11 mouse cellular contexts compared by ENCODE assay signal in the genomic region with DNA sequence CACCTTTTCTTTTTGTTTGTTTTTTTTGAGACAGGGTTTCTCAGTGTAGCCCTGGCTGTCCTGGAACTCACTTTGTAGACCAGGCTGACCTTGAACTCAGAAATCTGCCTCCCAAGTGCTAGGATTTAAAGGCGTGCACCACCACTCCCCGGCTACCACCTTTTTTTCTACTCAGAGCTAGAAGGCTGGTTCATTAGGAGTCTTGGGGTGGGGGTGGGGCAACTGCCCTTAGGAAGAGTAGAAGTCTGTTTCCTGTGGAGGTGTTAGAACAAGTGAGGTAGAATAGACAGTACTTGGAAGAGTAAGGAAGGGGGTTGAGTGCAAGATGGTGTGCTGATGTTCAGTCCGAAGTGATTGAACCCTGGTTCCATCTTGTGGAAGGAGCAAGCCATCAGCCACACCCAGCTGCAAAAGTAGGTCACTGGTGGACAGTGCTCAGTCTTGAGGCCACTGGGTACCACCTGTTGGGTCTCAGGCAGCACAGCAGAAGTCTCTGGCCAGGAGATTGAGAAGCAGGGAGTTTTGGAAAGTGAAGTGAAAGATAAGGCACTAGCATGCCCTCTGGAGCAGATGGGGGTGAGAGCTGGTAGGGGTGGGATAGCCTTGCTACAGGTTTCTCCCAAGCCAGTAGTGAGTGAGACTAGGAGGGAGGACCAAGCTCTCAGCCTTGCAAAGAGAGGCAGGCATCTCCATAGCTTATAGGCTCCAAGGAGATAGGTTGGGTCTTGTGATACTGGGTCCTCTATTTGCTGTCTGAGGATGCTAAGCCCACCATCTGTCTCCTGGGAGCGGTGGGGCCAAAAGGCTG. TPM values are rescaled to one million over a fixed set of nuclear protein-coding genes. Genes with fewer than 3 reads are reported as not detected.
DNase-seq lines count a peak whose midpoint lies in the region; ATAC-seq and TF ChIP-seq lines count a peak whose summit lies in the region.
"Had no signal": no experiment of that assay in that cellular context is flagged by ENCODE, and none has a peak within 500 bp of the region (broad histone marks: within the 10 kb centered on the region; RNA-seq: fewer than 3 reads in every experiment).

No protein-coding gene starts in this region.

- peak overlapping the region; percentile 97 for H3K27ac ChIP-seq in kidney, adult 2 months (ENCODE audit: insufficient read depth, low read depth, low read length)
- peak overlapping the region; percentile 76; the same call in 1 of the 2 replicates for H3K27ac ChIP-seq in embryonic facial prominence, embryonic 10.5 days (replicated peaks)
- H3K27ac ChIP-seq in limb, embryonic 15.5 days = peak overlapping the region; percentile 69
- no peak overlapping the region for H3K27ac ChIP-seq in forebrain, embryonic 16.5 days (ENCODE audit: low read length)

- H3K27me3 ChIP-seq in kidney, adult 2 months (replicated peaks; ENCODE audit: control insufficient read depth, insufficient read depth, low read length) = no peaks in the 10 kb centered on the region
- no peaks in the 10 kb centered on the region for H3K27me3 ChIP-seq in embryonic facial prominence, embryonic 10.5 days (replicated peaks; ENCODE audit: low read depth, poor library complexity, severe bottlenecking)
- H3K27me3 ChIP-seq in limb, embryonic 15.5 days = no peaks in the 10 kb centered on the region
- H3K27me3 ChIP-seq in forebrain, embryonic 16.5 days (replicated peaks; ENCODE audit: control insufficient read depth, insufficient read depth, low read length) = no peaks in the 10 kb centered on the region
- H3K27me3 ChIP-seq: Patski had no signal

- peak overlapping the region; percentile 1; the same call in 1 of the 2 replicates for H3K4me3 ChIP-seq in kidney, adult 2 months (ENCODE audit: insufficient read depth, low read depth, low read length)
- H3K4me3 ChIP-seq in embryonic facial prominence, embryonic 10.5 days = peak overlapping the region; percentile 8; the same call in 1 of the 2 replicates
- no peak overlapping the region for H3K4me3 ChIP-seq in limb, embryonic 15.5 days
- H3K4me3 ChIP-seq in forebrain, embryonic 16.5 days (replicated peaks; ENCODE audit: low read length) = no peak overlapping the region

- H3K4me1 ChIP-seq in kidney, adult 2 months (ENCODE audit: control insufficient read depth, insufficient read depth, low read length) = peaks cover 46% of the 10 kb centered on the region
- H3K4me1 ChIP-seq in embryonic facial prominence, embryonic 10.5 days = peaks cover 70% of the 10 kb centered on the region
- H3K4me1 ChIP-seq in limb, embryonic 15.5 days = peaks cover 59% of the 10 kb centered on the region
- H3K4me1 ChIP-seq in forebrain, embryonic 16.5 days (replicated peaks; ENCODE audit: control insufficient read depth, insufficient read depth, low read length) = peaks cover 24% of the 10 kb centered on the region

- no peak for ATAC-seq in limb, embryonic 15.5 days (ENCODE audit: insufficient number of reproducible peaks, low FRiP score, low TSS enrichment, low read depth)
- ATAC-seq in monocyte, adult 5-6 weeks (replicated peaks; ENCODE audit: insufficient number of reproducible peaks, low FRiP score, low TSS enrichment, poor library complexity, severe bottlenecking) = no peak
- ATAC-seq in forebrain, embryonic 16.5 days = no peak
- ATAC-seq: forebrain, embryonic 14.5 days had no signal

- H3K4me2 ChIP-seq in limb, embryonic 15.5 days = no peak overlapping the region
- H3K4me2 ChIP-seq in forebrain, embryonic 16.5 days (ENCODE audit: low read length) = no peak overlapping the region

- no peak for TF ChIP-seq CTCF in kidney, adult 2 months (conservative IDR thresholded peaks at IDR 0.05; ENCODE audit: insufficient read depth, insufficient read length, low read depth, low read length)

- peak; percentile 49 for DNase-seq in cerebellum, adult 9-10 months
- DNase-seq in cerebellum, adult 11 months = no peak
- peak; percentile 65 for DNase-seq in kidney, adult 2 months
- no peak for DNase-seq in kidney, postnatal 4 days
- no peak for DNase-seq in embryonic facial prominence, embryonic 10.5 days (ENCODE audit: low spot score)
- DNase-seq: thymus, adult 18-20 months had no signal

- no peaks in the 10 kb centered on the region; the same call in 1 of the 2 replicates for H3K9me3 ChIP-seq in embryonic facial prominence, embryonic 10.5 days
- no peaks in the 10 kb centered on the region for H3K9me3 ChIP-seq in limb, embryonic 15.5 days
- H3K9me3 ChIP-seq in forebrain, embryonic 16.5 days (ENCODE audit: control insufficient read depth, low read length) = no peaks in the 10 kb centered on the region

- peak; percentile 62 for TF ChIP-seq POLR2A in kidney, adult 2 months (IDR thresholded peaks at IDR 0.05; ENCODE audit: low read depth, low read length)

- 41% methylated on average over 4 of the region's 4 CpGs for WGBS in kidney, adult 2 months
- 72% methylated on average over 4 of the region's 4 CpGs for WGBS in embryonic facial prominence, embryonic 10.5 days
- 76% methylated on average over 4 of the region's 4 CpGs for WGBS in limb, embryonic 15.5 days
- WGBS in forebrain, embryonic 16.5 days = 90% methylated on average over 4 of the region's 4 CpGs

- no peak overlapping the region for H3K9ac ChIP-seq in limb, embryonic 15.5 days
- H3K9ac ChIP-seq in forebrain, embryonic 16.5 days (replicated peaks; ENCODE audit: low read depth, low read length) = no peak overlapping the region

- peaks cover 19% of the 10 kb centered on the region for H3K36me3 ChIP-seq in kidney, adult 2 months (ENCODE audit: control insufficient read depth, insufficient read depth, low read length)
- H3K36me3 ChIP-seq in embryonic facial prominence, embryonic 10.5 days (replicated peaks) = peaks cover 44% of the 10 kb centered on the region
- H3K36me3 ChIP-seq in limb, embryonic 15.5 days = peaks cover 23% of the 10 kb centered on the region
- peaks cover 18% of the 10 kb centered on the region; the same call in 1 of the 2 replicates for H3K36me3 ChIP-seq in forebrain, embryonic 16.5 days (ENCODE audit: control insufficient read depth, insufficient read depth)

RNA-seq across cellular contexts. Expression of a gene that starts 4.1 kb away (rescaled TPM):
- 78.5 and 85.8 TPM in 2 replicates for polyA plus RNA-seq in kidney, adult 2 months (2012; rRNA removed)
- polyA plus RNA-seq in embryonic facial prominence, embryonic 10.5 days (2016; fragmentation: Nextera tagmentation; extraction: Ambion mirVana) = 43.6 and 49.0 TPM in 2 replicates
- polyA plus RNA-seq in limb, embryonic 15.5 days (2015; fragmentation: Nextera tagmentation; extraction: Ambion mirVana) = 52.9 and 61.4 TPM in 2 replicates
- total RNA-seq in monocyte, adult 5-6 weeks (2017) = 31.1 to 42.4 TPM (median 34.9 TPM) in 3 replicates
- 58.2 and 70.7 TPM in 2 replicates for polyA plus RNA-seq in forebrain, embryonic 16.5 days (2015; fragmentation: Nextera tagmentation; extraction: Ambion mirVana)

RNA-seq across cellular contexts. Expression of a gene that starts 46.6 kb away (rescaled TPM):
- polyA plus RNA-seq in kidney, adult 2 months (2012; rRNA removed) = 27.3 and 30.4 TPM in 2 replicates
- 92.2 and 93.9 TPM in 2 replicates for polyA plus RNA-seq in embryonic facial prominence, embryonic 10.5 days (2016; fragmentation: Nextera tagmentation; extraction: Ambion mirVana)
- polyA plus RNA-seq in limb, embryonic 15.5 days (2015; fragmentation: Nextera tagmentation; extraction: Ambion mirVana) = 94.5 and 99.0 TPM in 2 replicates
- total RNA-seq in monocyte, adult 5-6 weeks (2017) = 59.8 to 71.4 TPM (median 62.8 TPM) in 3 replicates
- 57.3 and 60.4 TPM in 2 replicates for polyA plus RNA-seq in forebrain, embryonic 16.5 days (2015; fragmentation: Nextera tagmentation; extraction: Ambion mirVana)

RNA-seq across cellular contexts. Expression of a gene that starts 47.0 kb away (rescaled TPM):
- polyA plus RNA-seq in kidney, adult 2 months (2012; rRNA removed) = 18.1 and 21.3 TPM in 2 replicates
- 10.9 and 12.5 TPM in 2 replicates for polyA plus RNA-seq in embryonic facial prominence, embryonic 10.5 days (2016; fragmentation: Nextera tagmentation; extraction: Ambion mirVana)
- 12.0 and 12.3 TPM in 2 replicates for polyA plus RNA-seq in limb, embryonic 15.5 days (2015; fragmentation: Nextera tagmentation; extraction: Ambion mirVana)
- total RNA-seq in monocyte, adult 5-6 weeks (2017) = 5.8 to 15.6 TPM (median 9.6 TPM) in 3 replicates
- 6.6 and 8.8 TPM in 2 replicates for polyA plus RNA-seq in forebrain, embryonic 16.5 days (2015; fragmentation: Nextera tagmentation; extraction: Ambion mirVana)

Comparison
In these comparisons a context has a peak if more than half of its experiments do, and no peak if none do; other contexts are left out.
1. DNase-seq: peak in cerebellum, adult 9-10 months (single experiment) and kidney, adult 2 months (single experiment); none in cerebellum, adult 11 months (single experiment), kidney, postnatal 4 days (0 of 2) and embryonic facial prominence, embryonic 10.5 days (single experiment).
2. H3K4me3 ChIP-seq: peak in kidney, adult 2 months (single experiment) and embryonic facial prominence, embryonic 10.5 days (single experiment); none in limb, embryonic 15.5 days (single experiment) and forebrain, embryonic 16.5 days (single experiment).